Mouse (Mus musculus): ENCODE measurements around the gene Oit3.
"Not testable (repeated sequence)": the region's sequence is repeated elsewhere in the genome, so short reads cannot be mapped to it uniquely, and the experiment has no call there.

GRCm38 (mm10) chr10:59395461-59395860 is 46.1 kb downstream of the Oit3 start, which contains the start of gene Gm10273:
- not testable (repeated sequence) for TF ChIP-seq EP300, CTCF (IDR thresholded peaks at IDR 0.05; ENCODE audit: low read depth)

All from liver, postnatal 0 days (tissue).